Mouse (Mus musculus) megakaryocyte, embryonic 14.5 days (primary cell): ENCODE measurements around the gene Rbbp8nl.

Experiments
- FLI1 ChIP-seq: IDR thresholded peaks from 2 replicates; pipeline ENCODE4 v1.6.1; 2012; ENCODE audit warnings: low read length, inconsistent platforms, mixed read lengths
- GATA1 ChIP-seq: IDR thresholded peaks from 3 replicates; pipeline ENCODE4 v1.6.1; 2012; ENCODE audit warnings: mixed read lengths, low read length, inconsistent platforms, borderline replicate concordance

GRCm38 (mm10) chr2:180334551-180334986, 44.9 kb upstream of the Rbbp8nl start, which contains the start of gene Gata5:
- TF ChIP-seq GATA1 (no peak), FLI1 (no peak)
